Mouse (Mus musculus): ENCODE data around the gene Gart. TPM values are rescaled to one million over a fixed set of nuclear protein-coding genes. Genes with fewer than 3 reads are reported as not detected.

The Gart gene
- polyA plus RNA-seq, 1 experiment: 29.5 TPM

- WGBS: 91% methylated on average over 6 of the region's 6 CpGs
Observed at GRCm38 (mm10) chr16:91586244-91586643, 60.5 kb downstream of the Gart start.

GRCm38 (mm10) chr16:91585617-91586016, 61.1 kb downstream of the Gart start:
- DNase-seq: no peak
- WGBS: 87% methylated on average over 5 of the region's 5 CpGs
- Histone ChIP-seq H3K4me1 (ENCODE audit: control insufficient read depth, insufficient read depth, low read length) (peaks cover 13% of the 10 kb centered on the region), H3K4me3 (replicated peaks; ENCODE audit: extremely low read depth, low read depth, low read length) (no peak overlapping the region)
- TF ChIP-seq CTCF (IDR thresholded peaks at IDR 0.05; ENCODE audit: insufficient read depth, low read length) (no peak), POLR2A (IDR thresholded peaks at IDR 0.05; ENCODE audit: borderline replicate concordance, extremely low read depth, low read depth, low read length) (no peak)

More at GRCm38 (mm10) chr16:91586244-91586643, 60.5 kb downstream of the Gart start:
- TF ChIP-seq POLR2A (IDR thresholded peaks at IDR 0.05; ENCODE audit: borderline replicate concordance, extremely low read depth, low read depth, low read length) (no peak), CTCF (IDR thresholded peaks at IDR 0.05; ENCODE audit: insufficient read depth, low read length) (no peak)
- Histone ChIP-seq H3K4me1 (ENCODE audit: control insufficient read depth, insufficient read depth, low read length) (peaks cover 13% of the 10 kb centered on the region), H3K4me3 (replicated peaks; ENCODE audit: extremely low read depth, low read depth, low read length) (no peak overlapping the region)
- no peak for DNase-seq

GRCm38 (mm10) chr16:91582307-91582706, 64.4 kb downstream of the Gart start:
- H3K4me1 ChIP-seq (ENCODE audit: control insufficient read depth, insufficient read depth, low read length): peaks cover 2% of the 10 kb centered on the region; the same call in 1 of the 2 replicates
- WGBS: 75% methylated on average over 2 of the region's 2 CpGs
- TF ChIP-seq CTCF (IDR thresholded peaks at IDR 0.05; ENCODE audit: insufficient read depth, low read length) (no peak), POLR2A (IDR thresholded peaks at IDR 0.05; ENCODE audit: borderline replicate concordance, extremely low read depth, low read depth, low read length) (no peak)
- DNase-seq: no peak
- H3K4me3 ChIP-seq (replicated peaks; ENCODE audit: extremely low read depth, low read depth, low read length): no peak overlapping the region

GRCm38 (mm10) chr16:91578980-91579720, 67.6 kb downstream of the Gart start:
- TF ChIP-seq CTCF (IDR thresholded peaks at IDR 0.05; ENCODE audit: insufficient read depth, low read length) (no peak), POLR2A (IDR thresholded peaks at IDR 0.05; ENCODE audit: borderline replicate concordance, extremely low read depth, low read depth, low read length) (no peak)
- 85% methylated on average over 14 of the region's 14 CpGs for WGBS

GRCm38 (mm10) chr16:91575151-91575550, 71.6 kb downstream of the Gart start:
- H3K4me1 ChIP-seq (ENCODE audit: control insufficient read depth, insufficient read depth, low read length): no peaks in the 10 kb centered on the region
- H3K4me3 ChIP-seq (replicated peaks; ENCODE audit: extremely low read depth, low read depth, low read length): no peak overlapping the region
- no peak for DNase-seq
- 81% methylated on average over 13 of the region's 13 CpGs for WGBS
- TF ChIP-seq POLR2A (IDR thresholded peaks at IDR 0.05; ENCODE audit: borderline replicate concordance, extremely low read depth, low read depth, low read length): no peak

More at GRCm38 (mm10) chr16:91578980-91579720, 67.6 kb downstream of the Gart start:
- no peak for DNase-seq
- no peaks in the 10 kb centered on the region for H3K4me1 ChIP-seq (ENCODE audit: control insufficient read depth, insufficient read depth, low read length)
- no peak overlapping the region for H3K4me3 ChIP-seq (replicated peaks; ENCODE audit: extremely low read depth, low read depth, low read length)

Other genes starting within 250 kb of the Gart start
- 46.5 and 53.1 TPM in 2 replicates for gene Il10rb, start 240.8 kb downstream of the Gart start, polyA plus RNA-seq (2012; rRNA removed)
- gene Ifnar1, start 161.7 kb downstream of the Gart start, polyA plus RNA-seq (2012; rRNA removed): 25.0 and 29.7 TPM in 2 replicates
- gene Ifngr2, start 99.9 kb downstream of the Gart start, polyA plus RNA-seq (2012; rRNA removed): 32.4 and 37.9 TPM in 2 replicates
- gene Tmem50b, start 49.2 kb downstream of the Gart start, polyA plus RNA-seq (2012; rRNA removed): 87.2 and 111 TPM in 2 replicates
- 1.3 and 1.7 TPM in 2 replicates for gene Dnajc28, start 27.9 kb downstream of the Gart start, polyA plus RNA-seq (2012; rRNA removed)
- 144 and 200 TPM in 2 replicates for gene Son, start 554 bp upstream of the Gart start, polyA plus RNA-seq (2012; rRNA removed)
- 5.5 and 6.6 TPM in 2 replicates for gene Donson, start 41.8 kb upstream of the Gart start, polyA plus RNA-seq (2012; rRNA removed)
- 22.3 and 29.8 TPM in 2 replicates for gene Cryzl1, start 82.0 kb upstream of the Gart start, polyA plus RNA-seq (2012; rRNA removed)
- gene Itsn1, start 82.3 kb upstream of the Gart start, polyA plus RNA-seq (2012; rRNA removed): 18.4 and 43.7 TPM in 2 replicates